Mouse (Mus musculus): ENCODE results near the gene Git1.

GRCm38 (mm10) chr11:77483510-77484255, 9.7 kb upstream of the Git1 start:
- TF ChIP-seq CTCF (IDR thresholded peaks at IDR 0.05; ENCODE audit: low read depth) = no peak
- no peak for TF ChIP-seq EP300 (IDR thresholded peaks at IDR 0.05; ENCODE audit: low read depth)

Data from liver, postnatal 0 days (tissue).